Mouse (Mus musculus) stomach, postnatal 0 days (tissue): ENCODE results near the gene Zfp715. TPM values are rescaled to one million over a fixed set of nuclear protein-coding genes. Genes with fewer than 3 reads are reported as not detected.
A peak's percentile ranks its signal among the peaks of the same experiment; 100 is the strongest.

ENCODE experiments used
- ATAC-seq: fragments of 200-750 bp; cut with Nextera tagmentation; 2 replicates; pipeline ENCODE4 v1.8.0; 2017; ENCODE audit not compliant: low FRiP score, low TSS enrichment
- DNase-seq: peaks from one replicate; pipeline ENCODE4 v3.0.0-alpha.2; 2016; ENCODE audit warnings: low spot score
- H3K27ac ChIP-seq: fragments of 300-500 bp; sonication (generic); replicated peaks from 2 replicates; pipeline ENCODE4 v1.5.1; 2014; ENCODE audit warnings: mild to moderate bottlenecking, control low read depth
- H3K27me3 ChIP-seq: fragments of 300-500 bp; sonication (generic); 2 replicates; pipeline ENCODE4 v1.6.1; 2014; ENCODE audit warnings: low read length; ENCODE audit not compliant: control insufficient read depth, insufficient read depth
- H3K36me3 ChIP-seq: fragments of 300-500 bp; sonication (generic); 2 replicates; pipeline ENCODE4 v1.6.1; 2014; ENCODE audit warnings: low read length, mixed read lengths; ENCODE audit not compliant: control insufficient read depth, insufficient read depth
- H3K4me1 ChIP-seq: fragments of 300-500 bp; sonication (generic); replicated peaks from 2 replicates; pipeline ENCODE4 v1.6.1; 2014; ENCODE audit warnings: antibody characterized with exemption; ENCODE audit not compliant: control insufficient read depth, insufficient read depth
- H3K4me2 ChIP-seq: fragments of 300-500 bp; sonication (generic); replicated peaks from 2 replicates; pipeline ENCODE4 v1.6.1; 2014; ENCODE audit warnings: low read depth, mild to moderate bottlenecking, control low read depth, moderate library complexity
- H3K4me3 ChIP-seq: fragments of 300-500 bp; sonication (generic); 2 replicates; pipeline ENCODE4 v1.5.1; 2014; ENCODE audit warnings: low read depth, low read length, control low read depth
- H3K9ac ChIP-seq: fragments of 300-500 bp; sonication (generic); 2 replicates; pipeline ENCODE4 v1.6.1; 2014; ENCODE audit warnings: mild to moderate bottlenecking, low read length, control low read depth, mixed read lengths
- H3K9me3 ChIP-seq: fragments of 300-500 bp; sonication (generic); 2 replicates; pipeline ENCODE4 v1.6.1; 2016; ENCODE audit warnings: low read length; ENCODE audit not compliant: control insufficient read depth
- CTCF ChIP-seq: IDR thresholded peaks from 2 replicates; pipeline ENCODE4 v1.5.1; 2016; ENCODE audit warnings: antibody characterized with exemption, low read depth, mild to moderate bottlenecking, moderate library complexity
- EP300 ChIP-seq: optimal IDR thresholded peaks from 2 replicates; pipeline ENCODE3; 2016; ENCODE audit warnings: antibody characterized with exemption
- WGBS: fragments of 180-500 bp; shearing (Covaris S2); extraction: QIAGEN DNeasy Blood & Tissue Kit; methylation state at CpG from one replicate; pipeline ENCODE4 v1.1.7; 2014; 5-methylcytosine and 5-hydroxymethylcytosine counted together
- polyA plus RNA-seq: library from polyadenylated mRNA; unstranded; fragments of >200 nt; fragmentation: Nextera tagmentation; extraction: Ambion mirVana; gene quantifications from 2 replicates; pipeline ENCODE4 v1.2.1, GENCODE M21; 2015

Zfp715 gene
- polyA plus RNA-seq, 1 experiment from 2014 or later = 5.4 TPM

GRCm38 (mm10) chr7:43344020-43344419 lies 30.9 kb upstream of the Zfp715 start:
- no peak for TF ChIP-seq CTCF
- TF ChIP-seq EP300 = no peak
- no peak overlapping the region for H3K27ac ChIP-seq
- DNase-seq (no peak), ATAC-seq (no peak)
- H3K9me3 ChIP-seq = no peaks in the 10 kb centered on the region
- WGBS = 77% methylated on average over 2 of the region's 2 CpGs
- H3K4me2 ChIP-seq = no peak overlapping the region
- H3K27me3 ChIP-seq = no peaks in the 10 kb centered on the region
- no peaks in the 10 kb centered on the region for H3K36me3 ChIP-seq
- no peak overlapping the region for H3K4me3 ChIP-seq
- no peaks in the 10 kb centered on the region for H3K4me1 ChIP-seq
- no peak overlapping the region for H3K9ac ChIP-seq

GRCm38 (mm10) chr7:43343191-43343590 lies 30.1 kb upstream of the Zfp715 start:
- no peak for ATAC-seq
- TF ChIP-seq CTCF (no peak), EP300 (no peak)
- H3K9me3 ChIP-seq = no peaks in the 10 kb centered on the region
- H3K27ac ChIP-seq = no peak overlapping the region
- H3K9ac ChIP-seq = no peak overlapping the region
- no peak overlapping the region for H3K4me3 ChIP-seq
- DNase-seq = no peak
- H3K36me3 ChIP-seq = no peaks in the 10 kb centered on the region
- H3K4me1 ChIP-seq = no peaks in the 10 kb centered on the region
- H3K4me2 ChIP-seq = no peak overlapping the region
- H3K27me3 ChIP-seq = no peaks in the 10 kb centered on the region
- whole genome bisulfite sequencing = 72% methylated on average over 5 of the region's 5 CpGs

- Histone ChIP-seq H3K27me3 (no peaks in the 10 kb centered on the region), H3K4me2 (no peak overlapping the region), H3K4me1 (no peaks in the 10 kb centered on the region), H3K9ac (no peak overlapping the region), H3K27ac (no peak overlapping the region), H3K36me3 (no peaks in the 10 kb centered on the region), H3K9me3 (no peaks in the 10 kb centered on the region), H3K4me3 (no peak overlapping the region)
- ATAC-seq (no peak), DNase-seq (no peak)
- TF ChIP-seq CTCF (no peak), EP300 (no peak)
- 88% methylated on average over 4 of the region's 4 CpGs for WGBS
These were observed 27.7 kb upstream of the Zfp715 start for GRCm38 (mm10) chr7:43340771-43341170.

- H3K36me3 ChIP-seq = no peaks in the 10 kb centered on the region
- H3K27me3 ChIP-seq = no peaks in the 10 kb centered on the region
- H3K9me3 ChIP-seq = no peaks in the 10 kb centered on the region
- DNase-seq (no peak), ATAC-seq (no peak)
- WGBS = 52% methylated on average over 2 of the region's 2 CpGs
- no peak overlapping the region for H3K4me3 ChIP-seq
- no peaks in the 10 kb centered on the region for H3K4me1 ChIP-seq
- TF ChIP-seq EP300 = no peak
- TF ChIP-seq CTCF = no peak
- H3K27ac ChIP-seq = no peak overlapping the region
- no peak overlapping the region for H3K4me2 ChIP-seq
- no peak overlapping the region for H3K9ac ChIP-seq
These were observed 20.8 kb upstream of the Zfp715 start for GRCm38 (mm10) chr7:43333899-43334298.

GRCm38 (mm10) chr7:43333203-43333602 lies 20.1 kb upstream of the Zfp715 start:
- no peak overlapping the region for H3K4me3 ChIP-seq
- 32% methylated on average over 5 of the region's 7 CpGs for WGBS
- H3K4me2 ChIP-seq = no peak overlapping the region
- no peak overlapping the region for H3K27ac ChIP-seq
- no peaks in the 10 kb centered on the region for H3K9me3 ChIP-seq
- TF ChIP-seq CTCF (peak; percentile 70), EP300 (no peak)
- no peaks in the 10 kb centered on the region for H3K36me3 ChIP-seq
- ATAC-seq (no peak), DNase-seq (no peak)
- H3K9ac ChIP-seq = no peak overlapping the region
- no peaks in the 10 kb centered on the region for H3K4me1 ChIP-seq
- no peaks in the 10 kb centered on the region for H3K27me3 ChIP-seq

- DNase-seq (no peak), ATAC-seq (no peak)
- H3K9me3 ChIP-seq = no peaks in the 10 kb centered on the region
- H3K27me3 ChIP-seq = no peaks in the 10 kb centered on the region
- no peak overlapping the region for H3K27ac ChIP-seq
- H3K36me3 ChIP-seq = no peaks in the 10 kb centered on the region
- 60% methylated on average over 4 of the region's 4 CpGs for WGBS
- no peak overlapping the region for H3K9ac ChIP-seq
- no peak overlapping the region for H3K4me2 ChIP-seq
- no peak overlapping the region for H3K4me3 ChIP-seq
- TF ChIP-seq EP300 = no peak
- TF ChIP-seq CTCF = no peak
- no peaks in the 10 kb centered on the region for H3K4me1 ChIP-seq
These were observed 15.0 kb upstream of the Zfp715 start for GRCm38 (mm10) chr7:43328101-43328500.
